Mouse (Mus musculus) CH12.LX (cell line): Measurements from ENCODE around the gene Adgrb3. TPM values are rescaled to one million over a fixed set of nuclear protein-coding genes. Genes with fewer than 3 reads are reported as not detected.

Source experiments
- DNase-seq: peaks from one replicate; pipeline ENCODE4 v3.0.0-alpha.2; 2013; ENCODE audit errors: extremely low read depth
- H3K27ac ChIP-seq: 2 replicates; pipeline ENCODE4 v1.5.1; 2012; ENCODE audit warnings: low read depth, mild to moderate bottlenecking, control low read depth, moderate library complexity; ENCODE audit not compliant: insufficient read depth
- H3K27me3 ChIP-seq: replicated peaks from 2 replicates; pipeline ENCODE3; 2012; ENCODE audit warnings: inconsistent platforms
- H3K36me3 ChIP-seq, 2 experiments: replicated peaks in 1 of 2; 2 replicates each; pipeline versions ENCODE3 to v1.6.1; 2012; ENCODE audit warnings: inconsistent platforms in 1 of 2, low read length in 1 of 2, mild to moderate bottlenecking in 1 of 2, mixed read lengths in 1 of 2, moderate library complexity in 1 of 2; ENCODE audit not compliant: control insufficient read depth in 1 of 2, insufficient read depth in 1 of 2
- H3K4me1 ChIP-seq, 2 experiments: 2 replicates each; pipeline ENCODE4 v1.6.1; 2012; ENCODE audit warnings: inconsistent platforms in 1 of 2, moderate library complexity in 1 of 2; ENCODE audit not compliant: insufficient read depth in 2 of 2, control insufficient read depth in 1 of 2
- H3K4me2 ChIP-seq: 2 replicates; pipeline ENCODE4 v1.6.1; 2012; ENCODE audit warnings: low read depth, mild to moderate bottlenecking, control low read depth; ENCODE audit not compliant: poor library complexity, insufficient read depth, severe bottlenecking
- H3K4me3 ChIP-seq, 3 experiments: fragments of 150-350 bp in 1 of 3; sonication (generic) in 1 of 3; replicated peaks in 1 of 3; 2 replicates each; pipeline versions ENCODE3 to v1.5.1; 2011 to 2012; ENCODE audit warnings: low read depth in 2 of 3, low read length in 2 of 3, mild to moderate bottlenecking in 2 of 3, moderate library complexity in 2 of 3, control low read depth in 1 of 3, improper control_type of control experiment in 1 of 3, inconsistent platforms in 1 of 3, mixed read lengths in 1 of 3; ENCODE audit not compliant: poor library complexity in 1 of 3
- H3K79me2 ChIP-seq: replicated peaks from 2 replicates; pipeline ENCODE4 v1.6.1; 2012; ENCODE audit warnings: mild to moderate bottlenecking, moderate library complexity; ENCODE audit not compliant: control insufficient read depth, poor library complexity, insufficient read depth, severe bottlenecking; ENCODE audit errors: extremely low read depth
- H3K9ac ChIP-seq: 2 replicates; pipeline ENCODE4 v1.6.1; 2012; ENCODE audit warnings: low read depth, mild to moderate bottlenecking, control low read depth, moderate library complexity; ENCODE audit not compliant: insufficient read depth
- H3K9me3 ChIP-seq: replicated peaks from 2 replicates; pipeline ENCODE3; 2012; ENCODE audit warnings: low read length, inconsistent platforms, mixed read lengths
- BHLHE40 ChIP-seq: IDR thresholded peaks from 2 replicates; pipeline ENCODE4 v1.6.1; 2011; ENCODE audit warnings: mild to moderate bottlenecking, low read depth, low read length, improper control_type of control experiment
- CTCF ChIP-seq, 2 experiments: IDR thresholded peaks in 1 of 2; conservative IDR thresholded peaks in 1 of 2; 2 replicates each; pipeline ENCODE4 v1.5.1; 2011 to 2012; ENCODE audit warnings: low read depth in 2 of 2, low read length in 2 of 2, improper control_type of control experiment in 1 of 2, inconsistent platforms in 1 of 2, mild to moderate bottlenecking in 1 of 2, moderate library complexity in 1 of 2
- E2F4 ChIP-seq: IDR thresholded peaks from 2 replicates; pipeline ENCODE4 v1.6.1; 2011; ENCODE audit warnings: low read depth, low read length, improper control_type of control experiment; ENCODE audit not compliant: insufficient replicate concordance
- EP300 ChIP-seq: IDR thresholded peaks from 2 replicates; pipeline ENCODE4 v1.6.1; 2011; ENCODE audit warnings: low read length, improper control_type of control experiment
- HCFC1 ChIP-seq: IDR thresholded peaks from 2 replicates; pipeline ENCODE4 v1.6.1; 2012; ENCODE audit warnings: low read depth, mild to moderate bottlenecking, inconsistent platforms, low read length, improper control_type of control experiment
- IRF4 ChIP-seq: IDR thresholded peaks from 2 replicates; pipeline ENCODE4 v1.6.1; 2014; ENCODE audit warnings: low read depth, mild to moderate bottlenecking, inconsistent platforms, low read length, improper control_type of control experiment
- KAT2A ChIP-seq: IDR thresholded peaks from 2 replicates; pipeline ENCODE4 v1.6.1; 2012; ENCODE audit warnings: low read length, improper control_type of control experiment, inconsistent platforms; ENCODE audit not compliant: insufficient replicate concordance
- MAFK ChIP-seq: IDR thresholded peaks from 2 replicates; pipeline ENCODE4 v1.6.1; 2011; ENCODE audit warnings: low read length, improper control_type of control experiment; ENCODE audit not compliant: insufficient replicate concordance
- MEF2A ChIP-seq: IDR thresholded peaks from 2 replicates; pipeline ENCODE4 v1.6.1; 2014; ENCODE audit warnings: low read depth, mild to moderate bottlenecking, inconsistent platforms, low read length, improper control_type of control experiment, borderline replicate concordance
- MXI1 ChIP-seq: IDR thresholded peaks from 2 replicates; pipeline ENCODE4 v1.6.1; 2011; ENCODE audit warnings: mild to moderate bottlenecking, low read depth, low read length, improper control_type of control experiment
- MYC ChIP-seq: IDR thresholded peaks from 2 replicates; pipeline ENCODE4 v1.6.1; 2011; ENCODE audit warnings: low read depth, mild to moderate bottlenecking, improper control_type of control experiment, low read length
- POLR2A ChIP-seq: IDR thresholded peaks from 2 replicates; pipeline ENCODE4 v1.6.1; 2011; ENCODE audit warnings: low read depth, mild to moderate bottlenecking, improper control_type of control experiment, low read length
- POLR2AphosphoS2 ChIP-seq: IDR thresholded peaks from 2 replicates; pipeline ENCODE4 v1.6.1; 2011; ENCODE audit warnings: low read depth, low read length, improper control_type of control experiment
- RAD21 ChIP-seq: IDR thresholded peaks from 2 replicates; pipeline ENCODE4 v1.6.1; 2011; ENCODE audit warnings: low read depth, mild to moderate bottlenecking, low read length, improper control_type of control experiment, moderate library complexity
- SIN3A ChIP-seq: IDR thresholded peaks from 2 replicates; pipeline ENCODE4 v1.6.1; 2012; ENCODE audit warnings: low read length, improper control_type of control experiment, inconsistent platforms
- TCF12 ChIP-seq: IDR thresholded peaks from 2 replicates; pipeline ENCODE4 v1.6.1; 2014; ENCODE audit warnings: low read depth, mild to moderate bottlenecking, inconsistent platforms, low read length, improper control_type of control experiment
- USF1 ChIP-seq: IDR thresholded peaks from 2 replicates; pipeline ENCODE4 v1.6.1; 2014; ENCODE audit warnings: low read depth, mild to moderate bottlenecking, inconsistent platforms, low read length, improper control_type of control experiment
- ZC3H11A ChIP-seq: IDR thresholded peaks from 2 replicates; pipeline ENCODE4 v1.6.1; 2012; ENCODE audit warnings: low read depth, mild to moderate bottlenecking, inconsistent platforms, low read length, improper control_type of control experiment
- ZMIZ1 ChIP-seq: IDR thresholded peaks from 2 replicates; pipeline ENCODE4 v1.6.1; 2012; ENCODE audit warnings: low read depth, mild to moderate bottlenecking, inconsistent platforms, low read length, improper control_type of control experiment
- dilution Hi-C: fragments of 300-500 bp; cut with MboI; formaldehyde crosslinking; loops from 2 replicates; pipeline ENCODE4 v1.14.3; 2020; ENCODE audit warnings: low sequenced_read_pairs; ENCODE audit not compliant: extremely low pct_unique_long_range_greater_than_20kb, extremely low pct_ligation_motif_present
- in situ Hi-C: fragments of 300-500 bp; cut with MboI; formaldehyde crosslinking; loops from 3 replicates; pipeline ENCODE4 v1.14.3; 2019; ENCODE audit warnings: low sequenced_read_pairs, low pct_ligation_motif_present, low pct_unique_long_range_greater_than_20kb, mixed read lengths
- polyA plus RNA-seq: library from polyadenylated mRNA; unstranded; fragments of >175 nt; gene quantifications from 2 replicates; pipeline ENCODE4 v1.2.1, GENCODE M21; 2012; ENCODE audit warnings: low read depth; ENCODE audit not compliant: insufficient read length
- total RNA-seq, 2 experiments: library from RNA; depleted of rRNA; stranded (reverse); fragments of 300-350 nt in 1 of 2; fragments of >200 nt in 1 of 2; gene quantifications; 2 replicates each; pipeline ENCODE4 v1.2.3; 2012 to 2014

Gene Adgrb3
- total and polyA plus RNA-seq, 3 experiments, result not detected

- H3K9ac ChIP-seq, result no peak overlapping the region
- DNase-seq, result no peak
- no peak overlapping the region for H3K27ac ChIP-seq
- in situ Hi-C loops, result no loop called here
- no peaks in the 10 kb centered on the region for H3K27me3 ChIP-seq
- no peaks in the 10 kb centered on the region for H3K36me3 ChIP-seq
- no peak overlapping the region for H3K4me3 ChIP-seq
- TF ChIP-seq HCFC1 (no peak), MYC (no peak), POLR2A (no peak), ZMIZ1 (no peak), EP300 (no peak), SIN3A (no peak), CTCF (conservative IDR thresholded peaks at IDR 0.05 in 1 of 2, IDR thresholded peaks at IDR 0.05 in 1 of 2; ENCODE audit: low read depth in 2 of 2, low read length in 2 of 2) (no peak)
- dilution Hi-C loops, result no loop called here
- H3K4me1 ChIP-seq, result no peaks in the 10 kb centered on the region
- peaks cover 42% of the 10 kb centered on the region for H3K9me3 ChIP-seq
- H3K4me2 ChIP-seq, result no peak overlapping the region
- no peaks in the 10 kb centered on the region for H3K79me2 ChIP-seq
Measured at GRCm38 (mm10) chr1:25191986-25192385, 637.5 kb downstream of the Adgrb3 start.

GRCm38 (mm10) chr1:25189261-25189660, 640.2 kb downstream of the Adgrb3 start:
- no peak overlapping the region for H3K27ac ChIP-seq
- no peak overlapping the region for H3K4me2 ChIP-seq
- no peak for TF ChIP-seq MYC
- TF ChIP-seq IRF4, result no peak
- TF ChIP-seq ZC3H11A, result no peak
- H3K36me3 ChIP-seq, result no peaks in the 10 kb centered on the region
- H3K9me3 ChIP-seq, result peaks cover 48% of the 10 kb centered on the region
- H3K4me3 ChIP-seq, result no peak overlapping the region
- no peaks in the 10 kb centered on the region for H3K79me2 ChIP-seq
- no peaks in the 10 kb centered on the region for H3K4me1 ChIP-seq
- no peak for DNase-seq
- dilution Hi-C loops (no loop called here), in situ Hi-C loops (no loop called here)
- H3K9ac ChIP-seq, result no peak overlapping the region
- H3K27me3 ChIP-seq, result no peaks in the 10 kb centered on the region

GRCm38 (mm10) chr1:25185909-25186308, 643.6 kb downstream of the Adgrb3 start:
- Histone ChIP-seq H3K27me3 (no peaks in the 10 kb centered on the region), H3K4me1 (no peaks in the 10 kb centered on the region), H3K27ac (no peak overlapping the region), H3K4me2 (no peak overlapping the region), H3K9ac (no peak overlapping the region), H3K9me3 (peaks cover 48% of the 10 kb centered on the region), H3K4me3 (no peak overlapping the region), H3K79me2 (no peaks in the 10 kb centered on the region), H3K36me3 (no peaks in the 10 kb centered on the region)
- no peak for DNase-seq
- no peak for TF ChIP-seq USF1
- TF ChIP-seq POLR2AphosphoS2, result no peak
- TF ChIP-seq RAD21, result no peak
- no peak for TF ChIP-seq E2F4
- TF ChIP-seq MEF2A, result no peak
- no peak for TF ChIP-seq MYC
- no peak for TF ChIP-seq TCF12
- TF ChIP-seq MXI1, result no peak
- TF ChIP-seq MAFK, result no peak
- no peak for TF ChIP-seq KAT2A
- TF ChIP-seq EP300, result no peak
- no peak for TF ChIP-seq BHLHE40
- dilution Hi-C loops, result no loop called here
- in situ Hi-C loops, result no loop called here
